Mouse (Mus musculus) embryo, embryonic 10.5 days (tissue): ENCODE measurements around the gene Rab3b.
"Not testable (repeated sequence)": the region's sequence is repeated elsewhere in the genome, so short reads cannot be mapped to it uniquely, and the experiment has no call there.

ENCODE experiments used
- DNase-seq: peaks from one replicate; pipeline ENCODE4 v3.0.0-alpha.2; 2015; ENCODE audit warnings: low spot score

Rab3b gene

DNA sequence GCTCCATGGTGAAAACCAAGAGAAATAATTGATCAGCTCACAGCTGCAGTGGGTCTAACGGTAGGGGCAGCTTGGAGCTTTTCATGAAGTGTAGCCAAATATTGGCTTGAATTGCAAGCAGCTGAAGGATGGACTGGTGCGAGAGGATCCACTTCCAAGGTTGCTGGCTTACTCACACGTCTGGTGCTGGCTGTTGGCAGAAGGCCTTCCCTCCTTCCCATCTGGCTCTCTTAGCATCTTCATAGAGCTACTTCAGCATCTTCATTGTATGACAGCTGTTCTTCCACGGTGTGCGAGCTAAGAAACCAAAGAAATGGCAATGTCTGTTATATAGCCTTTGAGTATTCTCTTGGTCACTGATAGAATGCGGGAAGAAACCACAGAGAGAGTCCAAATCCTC, 12.0 kb downstream of the Rab3b start:
- no peak for DNase-seq

GRCm38 (mm10) chr4:108900421-108900820, 21.6 kb downstream of the Rab3b start:
- DNase-seq: no peak

DNA sequence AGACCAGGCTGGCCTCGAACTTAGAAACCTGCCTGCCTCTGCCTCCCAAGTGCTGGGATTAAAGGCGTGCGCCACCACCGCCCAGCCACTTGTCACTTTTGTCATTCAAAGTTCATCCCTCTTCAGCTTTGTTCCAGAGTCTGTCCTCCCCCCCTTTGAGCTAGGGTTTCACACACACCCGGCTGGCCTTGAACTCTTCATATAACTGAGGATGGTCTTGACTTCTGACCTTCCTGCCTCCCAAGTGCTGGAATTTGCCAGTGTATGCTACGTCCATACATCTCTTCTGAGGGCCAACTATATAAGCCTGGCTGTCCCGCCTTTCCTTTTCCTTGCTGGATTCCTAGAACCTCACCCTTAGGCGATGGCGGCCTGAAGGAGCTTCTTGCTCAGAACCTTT, 24.0 kb downstream of the Rab3b start:
- no peak for DNase-seq

DNA sequence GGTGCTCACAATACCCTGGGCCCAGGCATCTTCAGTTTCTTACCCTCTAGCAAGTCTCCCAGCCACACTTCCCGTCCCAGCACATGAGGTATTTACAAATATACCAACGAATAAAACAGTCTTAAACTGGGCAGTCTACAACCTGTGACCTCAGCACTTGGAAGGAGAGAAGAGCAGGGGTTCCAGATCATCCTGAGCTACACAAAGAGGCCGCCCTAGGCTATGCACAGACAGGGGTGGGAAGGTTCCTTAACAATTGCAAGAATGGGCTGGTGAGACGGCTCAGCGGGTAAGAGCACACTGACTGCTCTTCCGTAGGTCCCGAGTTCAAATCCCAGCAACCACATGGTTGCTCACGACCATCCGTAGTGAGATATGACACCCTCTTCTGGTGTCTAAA, 24.5 kb downstream of the Rab3b start:
- no peak for DNase-seq

- DNase-seq: no peak
These were observed 25.2 kb downstream of the Rab3b start for GRCm38 (mm10) chr4:108904076-108904475.

- DNase-seq: no peak
These were observed 25.9 kb downstream of the Rab3b start for GRCm38 (mm10) chr4:108904790-108905189.

- peak; percentile 9 for DNase-seq
These were observed 27.0 kb downstream of the Rab3b start for GRCm38 (mm10) chr4:108905859-108906258.

DNA sequence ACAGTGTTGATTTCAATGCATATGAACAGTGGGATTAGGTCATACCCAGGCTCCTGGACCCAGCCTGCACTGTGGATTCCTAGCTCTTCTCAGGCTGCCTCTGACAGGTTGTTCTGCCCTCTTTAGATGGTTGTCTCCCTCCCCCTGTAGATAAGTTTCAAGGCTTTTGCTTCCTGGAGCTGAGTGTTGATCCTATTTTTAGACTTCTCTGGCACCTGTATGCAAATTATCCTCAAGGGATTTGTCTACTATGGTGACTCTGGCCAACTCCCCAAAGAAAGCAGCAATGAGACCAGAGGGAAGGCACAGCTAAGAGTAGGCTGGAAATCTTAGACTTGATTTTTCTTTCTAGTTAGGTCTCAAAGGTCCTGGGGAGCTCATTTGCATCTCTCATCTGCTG, 28.6 kb downstream of the Rab3b start:
- DNase-seq: no peak

DNA sequence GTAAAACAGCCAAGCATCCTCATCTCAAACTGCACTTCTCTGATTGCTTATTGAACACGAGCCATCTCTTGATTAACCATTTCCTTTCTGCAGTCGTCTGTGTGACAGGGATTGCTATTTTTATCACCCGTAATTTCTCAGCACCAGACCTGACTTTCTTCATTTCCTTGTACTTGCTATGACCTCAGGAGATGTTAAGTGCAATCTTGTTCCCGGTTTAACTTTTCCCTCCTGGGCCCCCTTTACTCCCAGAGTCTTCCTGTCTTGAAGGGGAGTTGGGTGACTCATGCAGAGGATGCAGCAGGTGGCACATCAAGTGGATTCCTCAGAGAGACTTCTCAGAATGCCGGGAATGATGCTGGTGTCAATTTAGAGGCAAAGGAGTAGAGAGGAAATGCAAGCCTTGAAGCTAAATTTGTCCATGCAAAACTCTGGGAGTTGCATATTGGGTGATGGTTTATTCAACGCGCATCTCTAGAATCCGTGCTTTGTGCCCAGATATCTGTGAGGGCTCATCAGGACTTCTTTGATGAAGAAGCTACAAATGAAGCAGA, 31.1 kb downstream of the Rab3b start:
- DNase-seq: no peak

- DNase-seq: no peak
These were observed 33.0 kb downstream of the Rab3b start for GRCm38 (mm10) chr4:108911866-108912265.

DNA sequence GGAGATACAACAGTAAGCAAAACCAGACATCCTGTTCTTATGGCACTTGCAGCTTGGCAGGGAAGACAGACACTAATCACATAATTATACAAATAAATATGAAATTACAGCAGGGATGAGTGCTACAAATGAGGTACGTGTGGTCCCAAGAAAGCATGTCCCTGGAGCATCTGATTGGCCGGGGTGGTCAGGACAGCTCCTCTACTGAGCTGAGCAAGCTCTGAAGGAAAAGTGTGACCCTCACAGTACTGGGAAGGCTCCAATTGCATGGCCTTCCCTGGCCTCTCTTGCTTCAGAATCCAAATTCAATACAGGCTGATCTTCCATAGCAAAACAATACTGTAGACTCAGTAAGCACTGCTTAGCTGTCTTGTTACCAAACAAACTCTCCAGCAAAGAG, 34.3 kb downstream of the Rab3b start:
- DNase-seq: no peak

- DNase-seq: no peak
These were observed 35.5 kb downstream of the Rab3b start for GRCm38 (mm10) chr4:108914391-108914790.

DNA sequence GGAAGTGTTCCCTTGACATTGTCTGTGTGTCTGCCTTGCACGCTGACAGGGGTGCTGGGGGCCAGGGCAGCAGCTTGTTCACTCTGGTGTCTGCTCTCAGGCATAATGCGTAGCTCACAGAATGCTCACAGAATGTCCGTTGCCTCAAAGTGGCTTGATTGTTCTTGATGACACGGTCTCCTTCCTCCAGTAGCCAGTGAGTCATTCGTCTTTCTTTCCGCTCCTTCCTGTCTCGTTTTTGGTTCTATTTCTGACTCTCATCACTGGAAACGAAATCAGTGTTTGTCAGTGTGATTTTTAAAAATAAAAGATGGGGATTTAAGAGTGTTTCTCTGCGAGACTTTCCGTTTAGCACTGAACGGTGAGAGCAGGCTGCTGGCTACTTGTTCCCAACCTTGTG, 36.2 kb downstream of the Rab3b start:
- no peak for DNase-seq

- DNase-seq: no peak
These were observed 38.8 kb downstream of the Rab3b start for GRCm38 (mm10) chr4:108917654-108918053.

GRCm38 (mm10) chr4:108927945-108928344, 49.1 kb downstream of the Rab3b start:
- not testable (repeated sequence) for DNase-seq

- DNase-seq: no peak
These were observed 54.3 kb downstream of the Rab3b start for GRCm38 (mm10) chr4:108933163-108933562.

- DNase-seq: no peak
These were observed 56.0 kb downstream of the Rab3b start for GRCm38 (mm10) chr4:108934856-108935255.

GRCm38 (mm10) chr4:108937848-108938771, 59.2 kb downstream of the Rab3b start:
- no peak for DNase-seq

DNA sequence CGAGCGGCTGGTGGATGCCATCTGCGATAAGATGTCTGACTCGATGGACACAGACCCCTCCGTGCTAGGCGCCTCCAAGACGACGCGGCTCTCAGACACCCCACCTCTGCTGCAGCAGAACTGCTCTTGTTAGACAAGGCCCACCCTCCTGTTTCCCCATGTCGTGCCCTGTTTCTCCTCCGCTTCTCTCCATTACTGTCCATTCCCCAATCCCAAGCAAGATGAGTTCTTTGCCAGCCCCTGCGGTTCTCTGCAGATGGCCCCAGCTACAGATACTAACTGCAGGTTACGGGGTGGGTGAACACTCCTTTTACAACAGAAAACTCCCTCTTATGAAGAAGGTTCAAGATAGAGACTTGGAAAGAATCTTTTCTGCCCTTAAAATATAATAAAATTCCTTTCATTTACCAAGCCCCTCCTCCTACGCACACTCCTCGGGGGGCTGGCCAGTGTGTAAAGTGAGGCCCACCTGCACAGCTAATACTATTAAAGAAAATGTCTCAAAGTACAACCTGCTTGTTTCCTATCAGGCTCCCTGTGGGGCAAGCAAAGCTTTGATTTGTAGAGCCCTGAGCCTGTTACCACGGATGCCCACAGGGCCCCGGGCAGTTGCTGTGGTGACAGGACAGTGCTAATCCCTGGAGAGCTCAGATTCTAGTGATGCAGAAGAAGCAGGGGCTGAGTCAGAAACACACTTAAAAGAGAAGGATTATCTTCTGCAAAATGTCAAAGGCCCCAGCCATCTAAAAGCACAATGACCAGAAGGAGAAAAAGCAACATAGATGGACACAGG, 62.0 kb downstream of the Rab3b start:
- peak; percentile 13 for DNase-seq

DNA sequence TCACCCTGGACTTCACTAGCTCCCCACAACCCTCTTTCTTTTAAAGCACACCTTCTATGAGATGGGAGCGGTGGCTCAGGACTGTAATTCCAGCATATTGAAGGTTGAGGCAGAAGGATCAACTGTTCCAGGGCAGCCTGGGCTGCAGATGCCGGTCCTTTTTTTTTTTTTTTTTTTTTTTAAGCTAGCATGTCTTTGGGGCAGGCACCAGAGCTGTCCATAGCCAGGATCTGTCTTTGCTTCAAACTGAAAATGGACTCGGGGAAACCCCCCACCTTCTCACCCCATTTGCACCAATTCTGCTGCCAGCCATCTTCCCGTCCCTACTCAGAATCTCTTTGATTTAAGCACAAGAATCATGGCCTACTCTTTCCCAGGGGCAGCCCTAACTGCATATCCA, 63.3 kb downstream of the Rab3b start:
- DNase-seq: no peak

DNA sequence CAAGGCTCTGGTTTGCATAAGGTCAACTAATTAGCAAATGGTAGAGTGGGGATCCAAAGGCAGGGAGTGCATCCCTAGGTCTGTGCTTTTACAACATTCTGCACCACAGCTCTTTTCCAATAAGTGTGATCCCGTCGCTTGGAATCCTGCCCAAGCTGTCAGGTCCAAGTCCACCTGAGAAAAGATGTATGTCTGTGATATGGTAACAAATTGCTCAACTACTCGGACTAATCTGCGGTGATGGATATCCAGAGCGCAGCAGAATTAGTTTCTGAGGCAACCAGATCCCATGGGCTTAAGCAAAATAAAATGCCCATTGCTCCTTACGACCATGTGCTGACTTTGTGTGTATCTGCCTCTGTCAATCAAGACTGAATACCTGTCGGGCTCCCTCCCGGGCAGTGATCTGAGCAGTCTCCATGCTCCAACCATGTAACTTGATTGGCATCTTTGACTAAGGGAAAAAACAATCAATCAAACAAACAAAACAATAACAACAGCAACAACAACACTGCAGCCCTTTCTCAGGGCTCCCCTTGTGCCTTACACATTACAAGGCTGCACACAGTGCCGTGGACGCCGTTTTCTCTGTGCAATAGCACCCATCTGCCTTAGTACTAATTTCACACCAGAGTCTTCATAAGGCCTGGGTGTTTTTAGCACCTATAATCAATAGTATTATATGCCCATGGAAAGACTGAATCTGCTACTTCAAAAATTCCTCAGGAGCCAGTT, 64.3 kb downstream of the Rab3b start:
- DNase-seq: no peak

DNA sequence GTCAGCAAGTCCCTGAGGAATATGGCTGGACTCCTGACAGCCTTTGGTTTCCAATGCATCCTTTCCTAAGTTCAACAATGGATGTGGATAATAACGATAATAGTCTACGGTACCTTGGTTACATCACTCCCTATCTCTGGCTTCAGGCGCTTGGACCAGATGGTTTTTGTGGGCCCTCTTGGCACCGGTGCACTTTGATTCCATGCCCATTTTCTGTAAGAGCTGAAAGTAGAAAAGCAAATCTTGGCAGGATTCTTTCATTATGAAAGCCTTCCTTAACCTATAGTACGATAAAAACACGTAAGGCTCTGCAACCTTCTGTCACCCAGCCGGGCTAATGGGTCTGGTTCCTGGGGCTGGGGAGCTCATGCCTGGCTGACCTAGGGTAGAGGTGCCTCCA, 70.3 kb downstream of the Rab3b start:
- DNase-seq: no peak
